Mouse (Mus musculus): Measurements from ENCODE around the gene Atp11c. TPM values are rescaled to one million over a fixed set of nuclear protein-coding genes. Genes with fewer than 3 reads are reported as not detected.
A peak's percentile ranks its signal among the peaks of the same experiment; 100 is the strongest.

Atp11c gene
- 1 to 10 TPM; 5.6 to 6.9 TPM for total RNA-seq (2021)
- long read RNA-seq, experiment 1, full-length matches to known transcripts, result 1 of 2 reads
- long read RNA-seq, experiment 1, partial matches to known transcripts, result 0 of 2 reads
- long read RNA-seq, experiment 1, other reads (novel, unspliced or antisense), result 1 of 2 reads
- long read RNA-seq, experiment 2, partial matches to known transcripts, result 1 of 1 reads
- long read RNA-seq, experiment 2, other reads (novel, unspliced or antisense), result 0 of 1 reads

GRCm38 (mm10) chrX:60592598-60592997 lies at the start of gene Atp11c:
Atp11c (minus strand) TSS chrX:60592698.
- no peak for DNase-seq

GRCm38 (mm10) chrX:60609202-60609601 lies 16.7 kb upstream of the Atp11c start:
- DNase-seq, result peak; percentile 0 to 28

GRCm38 (mm10) chrX:60570539-60570938 lies 22.0 kb downstream of the Atp11c start:
- no peak for DNase-seq

- DNase-seq, result no peak
Observed at GRCm38 (mm10) chrX:60569047-60569446, 23.5 kb downstream of the Atp11c start.

- DNase-seq, result no peak
Observed at GRCm38 (mm10) chrX:60555242-60555641, 37.3 kb downstream of the Atp11c start.

GRCm38 (mm10) chrX:60547444-60548304 lies 44.8 kb downstream of the Atp11c start:
- DNase-seq, result peak; percentile 8 to 48

- DNase-seq, result peak in 1 of 2 experiments; percentile 30
Observed at GRCm38 (mm10) chrX:60547098-60547443, 45.4 kb downstream of the Atp11c start.

GRCm38 (mm10) chrX:60545906-60546305 lies 46.6 kb downstream of the Atp11c start:
- DNase-seq, result no peak

- DNase-seq, result no peak
Observed at GRCm38 (mm10) chrX:60545444-60545843, 47.1 kb downstream of the Atp11c start.

- no peak for DNase-seq
Observed at GRCm38 (mm10) chrX:60544098-60544497, 48.4 kb downstream of the Atp11c start.

- DNase-seq, result no peak
Observed at GRCm38 (mm10) chrX:60542901-60543300, 49.6 kb downstream of the Atp11c start.

- no peak for DNase-seq
Observed at GRCm38 (mm10) chrX:60539149-60539548, 53.3 kb downstream of the Atp11c start, which contains the start of gene Gm7073. Gm7073 (minus strand) TSS chrX:60539249.

GRCm38 (mm10) chrX:60503995-60504394 lies 88.5 kb downstream of the Atp11c start:
- peak; percentile 6 to 31 for DNase-seq

GRCm38 (mm10) chrX:60497750-60498149 lies 94.7 kb downstream of the Atp11c start:
- no peak for DNase-seq

GRCm38 (mm10) chrX:60495308-60495707 lies 97.2 kb downstream of the Atp11c start:
- DNase-seq, result no peak

GRCm38 (mm10) chrX:60463786-60464185 lies 128.7 kb downstream of the Atp11c start:
- DNase-seq, result no peak

GRCm38 (mm10) chrX:60414563-60415111 lies 177.9 kb downstream of the Atp11c start:
- no peak for DNase-seq

GRCm38 (mm10) chrX:60405681-60406080 lies 186.8 kb downstream of the Atp11c start:
- DNase-seq, result no peak

- DNase-seq, result peak; percentile 91 to 94
Observed at GRCm38 (mm10) chrX:60404668-60405044, 187.8 kb downstream of the Atp11c start.

- peak; percentile 66 to 81 for DNase-seq
Observed at GRCm38 (mm10) chrX:60403764-60404667, 188.5 kb downstream of the Atp11c start.

- DNase-seq, result peak; percentile 4 to 34
Observed at GRCm38 (mm10) chrX:60403062-60403763, 189.3 kb downstream of the Atp11c start.
